Mouse (Mus musculus): ENCODE data around the gene Higd1a.

Gene Higd1a

GRCm38 (mm10) chr9:121838008-121838407 is 20.2 kb downstream of the Higd1a start:
- no peak for DNase-seq (ENCODE audit: low read depth)

GRCm38 (mm10) chr9:121833825-121834224 is 24.3 kb downstream of the Higd1a start:
- DNase-seq (ENCODE audit: low read depth): no peak

- no peak for DNase-seq (ENCODE audit: low read depth)
These were observed 27.2 kb downstream of the Higd1a start for GRCm38 (mm10) chr9:121830956-121831293.

DNA sequence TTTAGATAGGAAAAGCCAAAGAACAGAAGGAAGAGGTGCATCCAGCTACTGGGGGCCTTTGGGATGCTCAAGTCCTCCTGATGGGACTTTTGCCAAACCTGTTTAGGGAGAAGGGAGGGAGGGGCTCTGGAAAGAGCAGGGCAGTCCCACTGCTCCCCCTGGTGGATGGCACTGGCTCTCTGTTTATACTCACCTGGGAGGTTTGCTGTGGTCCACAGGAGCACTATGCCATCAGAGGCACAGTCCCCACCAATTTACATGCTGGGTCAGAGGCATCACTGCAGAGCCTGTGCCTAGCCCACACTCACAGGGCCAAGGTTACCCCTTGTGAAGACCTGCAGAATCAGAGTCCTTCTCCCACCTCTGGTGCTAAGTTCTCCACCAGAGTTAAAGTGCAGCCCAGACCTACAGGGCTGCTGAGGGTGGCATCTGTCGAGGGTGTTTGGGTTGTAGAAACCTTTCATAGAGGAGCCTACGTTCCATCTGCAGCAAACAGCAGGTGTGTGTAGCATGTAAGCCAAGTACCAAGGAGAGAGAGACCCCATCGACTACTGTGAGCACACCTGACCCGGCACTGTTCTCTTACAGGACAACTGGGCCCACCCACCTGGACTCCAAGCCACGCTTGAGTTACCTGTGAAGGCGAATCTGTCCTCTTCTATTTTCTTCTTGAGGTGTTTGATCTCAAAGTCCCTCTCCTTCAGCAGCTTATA is 27.8 kb downstream of the Higd1a start:
- no peak for DNase-seq (ENCODE audit: low read depth)

- DNase-seq (ENCODE audit: low read depth): no peak
These were observed 28.7 kb downstream of the Higd1a start for GRCm38 (mm10) chr9:121829270-121829992.

DNA sequence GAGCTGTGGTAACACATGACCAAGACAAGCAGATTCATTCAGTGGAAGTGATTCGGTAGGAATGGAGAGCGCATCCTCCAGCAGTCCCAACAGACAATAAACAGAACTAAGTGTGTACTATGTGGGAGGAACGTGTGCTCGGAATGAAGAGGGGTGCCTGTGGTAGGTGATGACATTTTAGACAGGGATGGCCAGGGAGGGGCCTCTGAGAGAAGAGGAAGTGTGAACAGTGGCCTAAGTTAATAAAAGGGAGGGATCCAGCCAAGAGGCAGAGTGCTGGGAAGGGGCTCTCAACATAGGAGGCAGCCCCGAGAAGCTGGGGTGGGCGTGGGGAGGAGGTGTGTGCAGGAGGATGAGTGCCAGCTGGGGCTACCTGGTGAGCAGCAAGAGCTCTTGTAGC is 29.8 kb downstream of the Higd1a start:
- DNase-seq (ENCODE audit: low read depth): no peak

DNA sequence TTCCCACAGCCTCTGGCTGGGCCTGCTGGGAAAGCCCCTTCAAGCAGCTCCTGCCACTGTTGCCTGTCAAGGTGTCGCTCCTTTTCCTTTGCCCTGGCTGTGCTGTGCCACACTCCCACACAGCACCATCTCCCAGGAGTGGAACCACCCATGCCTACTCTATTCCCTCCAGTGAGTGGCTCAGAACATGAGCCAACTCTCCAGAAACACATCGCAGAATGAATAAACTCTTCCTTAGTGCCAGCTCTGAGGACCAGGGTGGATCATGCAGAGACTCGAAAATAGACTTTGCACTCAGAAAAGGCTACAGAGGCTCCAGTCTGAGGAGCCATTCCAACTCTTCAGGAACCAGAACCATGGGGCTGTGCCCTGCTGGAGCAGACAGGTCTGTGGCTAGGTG is 31.8 kb downstream of the Higd1a start:
- no peak for DNase-seq (ENCODE audit: low read depth)

DNA sequence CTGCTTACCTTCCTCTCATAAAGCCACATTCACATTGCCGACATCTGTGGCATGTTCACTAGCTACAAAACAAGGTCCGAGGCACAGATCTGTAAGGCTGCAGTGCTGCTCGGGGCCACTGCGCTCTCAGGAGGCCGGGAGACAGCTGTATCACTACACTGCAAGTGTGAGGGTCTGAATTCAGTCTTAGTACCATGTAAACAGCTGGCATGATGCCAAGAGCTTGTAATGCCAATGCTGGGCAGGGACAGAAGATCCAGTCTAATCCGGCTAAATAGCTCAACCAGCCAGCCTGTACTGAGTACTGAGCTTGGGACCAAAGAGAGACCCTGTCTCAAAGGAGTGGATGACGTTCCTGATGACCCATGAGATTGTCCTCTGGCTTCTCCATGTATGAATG is 34.2 kb downstream of the Higd1a start:
- no peak for DNase-seq (ENCODE audit: low read depth)

DNA sequence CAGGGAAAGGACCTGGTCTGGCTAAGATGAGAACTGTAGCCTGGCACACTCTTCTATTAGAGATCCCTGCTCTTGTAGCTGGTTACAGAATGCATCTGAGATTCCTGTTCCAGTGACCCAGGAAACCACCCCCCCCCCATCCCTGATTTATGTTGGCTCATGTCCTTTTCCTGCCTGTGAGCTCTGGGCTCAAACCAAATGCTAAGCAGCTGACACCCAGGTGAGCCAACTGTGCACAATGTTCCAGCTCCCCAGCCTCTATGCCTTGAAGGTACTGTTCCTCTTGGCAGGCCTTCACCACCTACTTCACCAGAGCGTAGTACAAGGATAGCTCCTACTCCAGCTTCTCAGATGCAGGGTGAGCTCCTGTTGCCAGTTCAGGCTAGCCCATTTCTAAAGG is 35.1 kb downstream of the Higd1a start:
- no peak for DNase-seq (ENCODE audit: low read depth)

- DNase-seq (ENCODE audit: low read depth): no peak
These were observed 35.6 kb downstream of the Higd1a start for GRCm38 (mm10) chr9:121822585-121822991.

- no peak for DNase-seq (ENCODE audit: low read depth)
These were observed 37.4 kb downstream of the Higd1a start for GRCm38 (mm10) chr9:121820765-121821164.

DNA sequence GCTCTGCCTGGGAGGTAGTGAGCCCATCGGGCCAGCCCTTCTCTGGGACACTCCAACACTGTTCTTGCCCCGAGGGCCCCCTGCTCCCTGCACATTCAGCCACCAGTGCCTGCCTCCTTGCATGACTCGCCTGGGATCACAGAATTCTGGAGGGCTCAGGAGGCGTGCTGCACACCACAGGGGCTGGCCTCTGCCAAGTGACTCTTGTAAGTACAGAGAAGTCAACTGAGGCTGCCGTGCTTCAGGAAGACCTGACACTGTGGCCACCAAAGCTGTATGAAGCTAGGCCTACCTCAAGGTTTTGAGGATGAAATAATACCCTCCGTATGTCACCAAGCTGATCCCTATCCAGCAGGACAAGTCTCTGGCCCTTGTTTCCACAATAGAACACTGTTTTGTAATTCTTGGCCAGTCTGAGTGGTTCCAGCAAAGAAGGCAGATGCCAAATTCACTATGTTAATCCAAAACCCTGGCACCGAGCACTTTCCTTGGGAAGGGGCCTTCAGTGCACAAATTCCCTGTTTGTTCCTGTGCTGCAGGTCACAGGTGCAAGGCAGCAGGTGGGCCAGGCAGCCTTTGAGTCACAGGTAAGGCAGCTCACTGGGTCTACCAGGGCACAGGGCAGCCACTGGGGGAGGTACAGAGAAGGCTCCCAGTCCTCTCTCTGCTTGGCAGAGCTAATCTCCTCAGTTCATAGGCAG is 38.2 kb downstream of the Higd1a start:
- no peak for DNase-seq (ENCODE audit: low read depth)

DNA sequence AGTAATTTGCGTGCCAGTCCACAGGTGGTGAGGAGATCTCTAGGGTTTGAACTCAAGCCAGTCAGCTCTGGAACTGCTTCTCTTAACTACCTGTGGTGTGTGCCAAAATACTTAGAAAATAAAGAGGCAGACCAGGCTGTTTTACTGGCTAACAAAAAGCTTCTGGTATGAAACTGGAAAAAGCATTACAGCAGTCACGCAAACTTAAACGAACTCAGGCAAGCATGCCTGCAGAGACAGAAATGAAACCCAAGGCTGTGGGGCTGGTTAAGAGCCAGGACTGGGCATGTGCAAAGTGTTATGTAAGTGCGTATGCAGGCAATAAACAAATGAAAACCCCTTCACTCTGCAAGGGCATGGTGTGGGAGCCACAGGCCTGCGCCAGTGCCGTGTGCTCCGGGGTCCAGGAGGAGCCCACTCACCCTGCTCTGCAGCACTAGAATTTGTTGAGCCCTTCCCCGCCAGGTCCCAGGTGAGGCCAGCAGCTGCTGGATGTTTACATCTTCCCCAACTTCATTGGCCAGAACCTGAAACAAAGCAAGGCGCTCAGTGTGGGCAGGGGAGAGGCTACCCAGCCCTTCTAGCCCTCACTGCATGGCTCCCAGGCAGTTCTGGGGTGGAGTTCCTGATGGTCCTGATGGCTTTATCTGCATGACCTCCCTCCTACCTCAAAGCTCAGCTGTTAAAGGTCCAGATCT is 38.9 kb downstream of the Higd1a start:
- peak; percentile 73 for DNase-seq (ENCODE audit: low read depth)

GRCm38 (mm10) chr9:121815183-121815582 is 43.0 kb downstream of the Higd1a start:
- DNase-seq (ENCODE audit: low read depth): no peak

GRCm38 (mm10) chr9:121810081-121810821 is 47.9 kb downstream of the Higd1a start:
- no peak for DNase-seq (ENCODE audit: low read depth)

GRCm38 (mm10) chr9:121808511-121808910 is 49.7 kb downstream of the Higd1a start:
- DNase-seq (ENCODE audit: low read depth): no peak

DNA sequence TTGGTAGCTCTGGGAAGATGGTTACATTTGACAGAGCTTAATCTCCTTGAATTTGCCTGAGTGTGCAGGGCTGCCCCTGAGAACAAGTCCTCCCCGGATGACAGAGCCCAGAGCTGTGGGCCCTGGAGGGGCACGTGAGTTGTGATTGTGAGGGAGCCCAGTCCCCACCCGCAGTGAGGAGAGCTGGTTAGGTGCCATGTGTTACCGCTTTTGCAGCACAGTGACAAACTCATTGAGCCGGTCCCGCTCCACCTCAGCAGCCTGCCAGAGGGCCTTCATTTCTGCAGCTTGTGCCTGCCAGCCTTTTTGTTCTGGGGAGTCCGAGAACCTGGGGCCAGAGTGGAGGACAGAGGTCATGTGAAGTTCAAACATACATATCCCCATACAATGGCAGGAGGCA is 50.2 kb downstream of the Higd1a start:
- no peak for DNase-seq (ENCODE audit: low read depth)

DNA sequence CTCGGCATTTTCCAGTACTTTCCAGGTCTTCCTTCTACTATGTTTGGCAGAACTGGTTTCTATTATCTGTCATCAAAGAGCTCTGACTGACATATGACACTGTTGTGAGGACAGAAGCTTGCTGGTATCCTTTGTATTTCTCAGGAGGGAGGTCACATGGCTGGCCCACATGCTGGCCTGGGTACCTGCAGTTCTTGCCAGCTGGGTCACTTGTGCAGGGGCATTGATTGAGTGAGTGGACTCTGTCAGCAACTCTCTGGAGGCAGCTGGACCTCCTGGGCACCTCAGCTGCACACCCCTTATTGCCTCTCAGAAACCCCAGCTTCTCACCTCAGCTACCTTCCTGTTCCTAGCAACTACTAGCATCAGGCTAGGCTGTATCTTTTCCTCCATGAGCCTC is 50.6 kb downstream of the Higd1a start:
- no peak for DNase-seq (ENCODE audit: low read depth)

DNA sequence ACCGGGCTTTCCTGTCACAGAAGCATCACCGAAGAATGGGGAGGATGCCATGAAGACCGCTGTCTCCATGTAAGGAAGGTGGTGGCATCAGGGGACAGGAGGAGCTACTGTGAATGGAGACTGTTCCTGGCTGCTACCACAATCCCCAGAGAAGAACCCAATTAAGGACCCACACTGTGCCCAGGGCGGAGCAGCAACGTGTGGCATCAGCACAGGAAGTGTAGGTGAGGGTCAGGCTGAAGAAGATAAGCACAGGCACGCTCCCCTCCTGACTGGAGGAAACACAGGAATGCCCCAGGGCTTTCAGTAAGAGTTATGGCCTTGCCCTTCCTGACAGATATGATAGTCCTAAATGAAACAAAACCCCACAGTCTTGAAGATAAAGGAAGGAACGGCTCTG is 55.4 kb downstream of the Higd1a start:
- no peak for DNase-seq (ENCODE audit: low read depth)

- no peak for DNase-seq (ENCODE audit: low read depth)
These were observed 59.2 kb downstream of the Higd1a start for GRCm38 (mm10) chr9:121798887-121799520.
